Mouse (Mus musculus) olfactory bulb, adult 2 months (tissue): ENCODE results near the gene Tor3a.

Experiments used
- CTCF ChIP-seq: fragments of 200-500 bp; IDR thresholded peaks from 2 replicates; pipeline ENCODE4 v1.5.1; 2012; ENCODE audit warnings: low read depth, mild to moderate bottlenecking, low read length, moderate library complexity; ENCODE audit not compliant: insufficient read depth
- POLR2A ChIP-seq: fragments of 200-500 bp; IDR thresholded peaks from 2 replicates; pipeline ENCODE4 v1.6.1; 2012; ENCODE audit warnings: mild to moderate bottlenecking, low read depth, low read length, moderate library complexity; ENCODE audit not compliant: insufficient read depth

GRCm38 (mm10) chr1:156617811-156618210 lies 56.3 kb downstream of the Tor3a start:
- TF ChIP-seq CTCF: no peak
- TF ChIP-seq POLR2A: no peak
